Mouse (Mus musculus): ENCODE measurements around the gene Glrx2.

Gene Glrx2

GRCm38 (mm10) chr1:143745871-143746270, 29.7 kb downstream of the Glrx2 start:
- DNase-seq (ENCODE audit: low spot score), result no peak

- no peak for DNase-seq (ENCODE audit: low spot score)
Measured at GRCm38 (mm10) chr1:143762159-143762558, 46.0 kb downstream of the Glrx2 start.

GRCm38 (mm10) chr1:143764443-143764842, 48.3 kb downstream of the Glrx2 start:
- no peak for DNase-seq (ENCODE audit: low spot score)

GRCm38 (mm10) chr1:143765801-143766200, 49.7 kb downstream of the Glrx2 start:
- no peak for DNase-seq (ENCODE audit: low spot score)

GRCm38 (mm10) chr1:143766238-143766637, 50.1 kb downstream of the Glrx2 start:
- no peak for DNase-seq (ENCODE audit: low spot score)

- no peak for DNase-seq (ENCODE audit: low spot score)
Measured at GRCm38 (mm10) chr1:143770444-143771109, 54.4 kb downstream of the Glrx2 start.

GRCm38 (mm10) chr1:143773082-143773481, 56.9 kb downstream of the Glrx2 start:
- no peak for DNase-seq (ENCODE audit: low spot score)

- DNase-seq (ENCODE audit: low spot score), result no peak
Measured at GRCm38 (mm10) chr1:143773909-143774308, 57.8 kb downstream of the Glrx2 start.

GRCm38 (mm10) chr1:143776446-143777411, 60.6 kb downstream of the Glrx2 start, which contains the start of the genes Trove2 and Uchl5:
Gene Trove2, minus strand, starts transcription at chr1:143777068.
Gene Uchl5, plus strand, starts transcription at chr1:143777272.
- DNase-seq (ENCODE audit: low spot score), result peak; percentile 93

GRCm38 (mm10) chr1:143777558-143778218, 61.5 kb downstream of the Glrx2 start:
- DNase-seq (ENCODE audit: low spot score), result no peak

GRCm38 (mm10) chr1:143788584-143789227, 72.6 kb downstream of the Glrx2 start:
- no peak for DNase-seq (ENCODE audit: low spot score)
